Mouse (Mus musculus) left cerebral cortex, adult 18-20 months (tissue): ENCODE measurements around the gene Pcyox1. TPM values are rescaled to one million over a fixed set of nuclear protein-coding genes. Genes with fewer than 3 reads are reported as not detected.

Experiments used
- DNase-seq, 2 experiments: peaks; one replicate each; pipeline ENCODE4 v3.0.0; 2021 to 2022; ENCODE audit warnings: low spot score in 2 of 2, mixed read lengths in 1 of 2
- long read RNA-seq, 2 experiments: library from polyadenylated mRNA; stranded (forward); transcript quantifications; one replicate each; pipeline ENCODE4 v2.0.0; 2021
- total RNA-seq, 2 experiments: library from RNA; stranded (reverse); gene quantifications; 2 replicates each; pipeline ENCODE4 v1.2.3; 2021

The Pcyox1 gene
- total RNA-seq = 100 to 1,000 TPM; 105 to 115 TPM
- long read RNA-seq, experiment 1, full-length matches to known transcripts = 77 of 109 reads
- long read RNA-seq, experiment 1, partial matches to known transcripts = 12 of 109 reads
- long read RNA-seq, experiment 1, other reads (novel, unspliced or antisense) = 20 of 109 reads
- long read RNA-seq, experiment 2, full-length matches to known transcripts = 35 of 66 reads
- long read RNA-seq, experiment 2, partial matches to known transcripts = 11 of 66 reads
- long read RNA-seq, experiment 2, other reads (novel, unspliced or antisense) = 20 of 66 reads

- DNase-seq = peak; percentile 81 to 86
These were observed at the start of gene Pcyox1 for GRCm38 (mm10) chr6:86396581-86397256. TSS of gene Pcyox1 (minus strand) at chr6:86397154.

GRCm38 (mm10) chr6:86445551-86445950, 48.6 kb upstream of the Pcyox1 start:
- no peak for DNase-seq

- DNase-seq = no peak
These were observed 44.6 kb upstream of the Pcyox1 start for GRCm38 (mm10) chr6:86441571-86441970.

GRCm38 (mm10) chr6:86439531-86439930, 42.6 kb upstream of the Pcyox1 start:
- no peak for DNase-seq

- no peak for DNase-seq
These were observed 42.2 kb upstream of the Pcyox1 start for GRCm38 (mm10) chr6:86439119-86439496.

- DNase-seq = peak; percentile 96 to 97
These were observed 41.5 kb upstream of the Pcyox1 start, which contains the start of gene C87436 for GRCm38 (mm10) chr6:86438272-86439118. TSS of gene C87436 (plus strand) at chr6:86438374.

GRCm38 (mm10) chr6:86437711-86438110, 40.8 kb upstream of the Pcyox1 start:
- peak; percentile 29 to 39 for DNase-seq

- no peak for DNase-seq
These were observed 36.7 kb upstream of the Pcyox1 start for GRCm38 (mm10) chr6:86433696-86434095.

GRCm38 (mm10) chr6:86431531-86431930, 34.6 kb upstream of the Pcyox1 start:
- DNase-seq = no peak

- no peak for DNase-seq
These were observed 29.4 kb upstream of the Pcyox1 start, which contains the start of gene Gm44790 for GRCm38 (mm10) chr6:86426358-86426757. TSS of gene Gm44790 (plus strand) at chr6:86426658.

- DNase-seq = no peak
These were observed 23.5 kb upstream of the Pcyox1 start for GRCm38 (mm10) chr6:86420491-86420890.

- no peak for DNase-seq
These were observed 22.3 kb upstream of the Pcyox1 start for GRCm38 (mm10) chr6:86419239-86419638.

GRCm38 (mm10) chr6:86418711-86419110, 21.8 kb upstream of the Pcyox1 start:
- no peak for DNase-seq

- DNase-seq = no peak
These were observed 9.4 kb upstream of the Pcyox1 start for GRCm38 (mm10) chr6:86406306-86406705.

GRCm38 (mm10) chr6:86404996-86405395, 8.0 kb upstream of the Pcyox1 start:
- no peak for DNase-seq

- peak; percentile 96 to 97 for DNase-seq
These were observed 7.3 kb upstream of the Pcyox1 start, which contains the start of gene Tia1 for GRCm38 (mm10) chr6:86404100-86404861. TSS of gene Tia1 (plus strand) at chr6:86404219.

GRCm38 (mm10) chr6:86403728-86404099, 6.8 kb upstream of the Pcyox1 start:
- peak; percentile 90 to 94 for DNase-seq

GRCm38 (mm10) chr6:86402681-86403607, 6.0 kb upstream of the Pcyox1 start:
- DNase-seq = no peak

GRCm38 (mm10) chr6:86400972-86401371, 4.0 kb upstream of the Pcyox1 start:
- peak; percentile 41 to 42 for DNase-seq

- DNase-seq = no peak
These were observed 3.0 kb upstream of the Pcyox1 start for GRCm38 (mm10) chr6:86399995-86400394.
